Mouse (Mus musculus): ENCODE results near the gene Traf2. TPM values are rescaled to one million over a fixed set of nuclear protein-coding genes. Genes with fewer than 3 reads are reported as not detected.

Traf2 gene
- total RNA-seq, 1 experiment = 9.1 TPM

DNA sequence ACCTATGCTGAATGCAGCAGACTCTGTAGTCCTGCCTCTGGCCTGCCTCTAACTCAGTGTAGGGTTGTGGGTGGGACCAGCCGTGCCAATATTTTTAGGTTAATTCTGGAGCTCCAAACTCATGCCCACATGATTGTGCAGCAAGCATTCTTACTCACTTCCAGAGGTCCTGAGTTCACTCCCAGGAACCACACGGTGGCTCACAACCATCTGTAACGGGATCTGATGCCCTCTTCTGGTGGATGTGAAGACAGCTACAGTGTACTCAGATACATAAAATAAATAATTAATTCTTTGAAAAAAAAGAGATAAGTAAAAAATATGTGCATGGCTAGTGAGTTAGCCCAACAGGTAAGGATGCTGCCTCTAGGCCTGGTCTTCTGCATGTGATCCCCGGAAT lies 50.3 kb downstream of the Traf2 start:
- in situ Hi-C loops (cut with MboI; ENCODE audit: low sequenced_read_pairs in 2 of 2, unreplicated experiment in 2 of 2) = no loop called here

DNA sequence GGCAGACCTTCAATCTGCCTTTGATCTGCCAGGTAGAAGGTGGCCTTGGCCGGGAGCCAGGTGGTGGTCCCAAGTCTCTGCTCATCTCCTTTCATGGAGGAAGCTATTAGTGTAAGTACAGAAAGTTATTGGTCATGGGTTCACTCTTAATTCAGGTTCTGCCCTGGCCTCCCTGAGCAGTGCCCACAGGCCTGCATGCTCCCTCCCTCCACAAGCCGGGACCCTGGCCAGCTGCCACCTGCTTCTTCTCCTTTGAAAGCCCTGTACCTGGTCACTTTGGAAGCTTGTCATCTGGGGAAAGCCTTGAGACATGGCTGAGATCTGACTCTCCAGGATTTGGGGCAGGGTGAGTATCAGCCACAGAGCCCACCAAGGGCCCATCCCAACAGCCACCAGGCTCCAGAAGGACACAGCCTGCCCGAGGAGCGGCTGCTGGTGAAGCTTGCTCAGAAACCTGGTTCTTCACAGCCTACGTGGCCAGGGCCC lies 53.2 kb downstream of the Traf2 start, which contains the start of gene Lcn12:
TSS of gene Lcn12 (minus strand) at position 436 of the 486 bp plus-strand sequence.
- H3K27ac ChIP-seq (ENCODE audit: insufficient read depth, low read depth, low read length, poor library complexity, severe bottlenecking) = no peak within 1 kb of the TSS
- no peak for DNase-seq (ENCODE audit: low read depth, low spot score)
- in situ Hi-C loops (cut with MboI; ENCODE audit: low sequenced_read_pairs in 2 of 2, unreplicated experiment in 2 of 2) = no loop called here

More for the DNA sequence above, 50.3 kb downstream of the Traf2 start:
- H3K36me3 ChIP-seq (ENCODE audit: control insufficient read depth, insufficient read depth, low read length, poor library complexity, severe bottlenecking) = no peaks in the 10 kb centered on the region
- H3K9ac ChIP-seq (ENCODE audit: insufficient read depth, low read depth, low read length, poor library complexity, severe bottlenecking) = no peak overlapping the region
- no peak for DNase-seq (ENCODE audit: low read depth, low spot score)
- no peaks in the 10 kb centered on the region for H3K9me3 ChIP-seq (ENCODE audit: control insufficient read depth, insufficient read depth, low read depth, low read length)
- TF ChIP-seq HCFC1 (IDR thresholded peaks at IDR 0.05; ENCODE audit: borderline replicate concordance, insufficient read depth, low read length) (no peak), CHD2 (IDR thresholded peaks at IDR 0.05; ENCODE audit: low read depth, low read length) (no peak), ZC3H11A (IDR thresholded peaks at IDR 0.05; ENCODE audit: borderline replicate concordance, low read depth, low read length) (no peak), MAFK (IDR thresholded peaks at IDR 0.05; ENCODE audit: insufficient read depth, low read depth, low read length) (no peak), ZNF384 (IDR thresholded peaks at IDR 0.05; ENCODE audit: low read depth, low read length) (no peak)
- no peak overlapping the region for H3K27ac ChIP-seq (ENCODE audit: insufficient read depth, low read depth, low read length, poor library complexity, severe bottlenecking)
- peaks cover 0 to 10% of the 10 kb centered on the region in 2 experiments; a peak in 1 of 4 replicates for H3K4me1 ChIP-seq (ENCODE audit: control insufficient read depth in 2 of 2, insufficient read depth in 2 of 2, low read length in 2 of 2, poor library complexity in 1 of 2)
- no peak overlapping the region for H3K4me3 ChIP-seq (ENCODE audit: insufficient read depth in 1 of 2, low read depth in 1 of 2, low read length in 2 of 2, poor library complexity in 1 of 2, severe bottlenecking in 1 of 2)

DNA sequence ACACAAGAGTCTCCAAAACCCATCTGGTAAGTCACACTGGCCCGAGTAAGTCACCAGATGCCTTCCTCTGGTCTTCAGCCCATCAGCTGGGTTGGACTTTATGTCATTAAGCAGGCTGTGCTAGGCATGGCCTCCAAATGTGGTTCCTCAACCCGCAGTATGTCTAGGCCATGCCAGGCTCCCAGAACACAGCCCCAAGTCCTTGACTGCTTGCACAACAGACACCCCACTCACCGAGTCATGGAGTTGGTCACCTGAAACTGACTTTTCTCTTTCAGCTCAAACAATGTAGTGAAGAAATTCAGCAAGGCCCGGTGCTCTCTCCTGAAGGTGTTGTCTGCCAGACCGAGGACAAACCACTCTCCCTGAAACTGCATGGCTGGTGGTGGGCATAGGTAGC lies 53.8 kb downstream of the Traf2 start:
- Histone ChIP-seq H3K4me1 (ENCODE audit: control insufficient read depth in 2 of 2, insufficient read depth in 2 of 2, low read length in 2 of 2, poor library complexity in 1 of 2) (peaks cover 0 to 3% of the 10 kb centered on the region in 2 experiments; a peak in 1 of 4 replicates), H3K9me3 (ENCODE audit: control insufficient read depth, insufficient read depth, low read depth, low read length) (no peaks in the 10 kb centered on the region), H3K36me3 (ENCODE audit: control insufficient read depth, insufficient read depth, low read length, poor library complexity, severe bottlenecking) (no peaks in the 10 kb centered on the region), H3K9ac (ENCODE audit: insufficient read depth, low read depth, low read length, poor library complexity, severe bottlenecking) (no peak overlapping the region), H3K4me3 (ENCODE audit: insufficient read depth in 1 of 2, low read depth in 1 of 2, low read length in 2 of 2, poor library complexity in 1 of 2, severe bottlenecking in 1 of 2) (no peak overlapping the region), H3K27ac (ENCODE audit: insufficient read depth, low read depth, low read length, poor library complexity, severe bottlenecking) (no peak overlapping the region)
- DNase-seq (ENCODE audit: low read depth, low spot score) = no peak
- no peak for TF ChIP-seq ZNF384 (IDR thresholded peaks at IDR 0.05; ENCODE audit: low read depth, low read length)
- TF ChIP-seq MAFK (IDR thresholded peaks at IDR 0.05; ENCODE audit: insufficient read depth, low read depth, low read length) = no peak
- TF ChIP-seq HCFC1 (IDR thresholded peaks at IDR 0.05; ENCODE audit: borderline replicate concordance, insufficient read depth, low read length) = no peak
- no peak for TF ChIP-seq CHD2 (IDR thresholded peaks at IDR 0.05; ENCODE audit: low read depth, low read length)
- TF ChIP-seq ZC3H11A (IDR thresholded peaks at IDR 0.05; ENCODE audit: borderline replicate concordance, low read depth, low read length) = no peak
- in situ Hi-C loops (cut with MboI; ENCODE audit: low sequenced_read_pairs in 2 of 2, unreplicated experiment in 2 of 2) = no loop called here

More for the DNA sequence above, 53.2 kb downstream of the Traf2 start, which contains the start of gene Lcn12:
- Histone ChIP-seq H3K36me3 (ENCODE audit: control insufficient read depth, insufficient read depth, low read length, poor library complexity, severe bottlenecking) (no peaks in the 10 kb centered on the region), H3K9me3 (ENCODE audit: control insufficient read depth, insufficient read depth, low read depth, low read length) (no peaks in the 10 kb centered on the region), H3K4me1 (ENCODE audit: control insufficient read depth in 2 of 2, insufficient read depth in 2 of 2, low read length in 2 of 2, poor library complexity in 1 of 2) (peaks cover 0 to 7% of the 10 kb centered on the region in 2 experiments; a peak in 1 of 4 replicates), H3K4me3 (ENCODE audit: insufficient read depth in 1 of 2, low read depth in 1 of 2, low read length in 2 of 2, poor library complexity in 1 of 2, severe bottlenecking in 1 of 2) (no peak within 1 kb of the TSS), H3K9ac (ENCODE audit: insufficient read depth, low read depth, low read length, poor library complexity, severe bottlenecking) (no peak within 1 kb of the TSS)
- no peak for TF ChIP-seq MAFK (IDR thresholded peaks at IDR 0.05; ENCODE audit: insufficient read depth, low read depth, low read length)
- TF ChIP-seq ZNF384 (IDR thresholded peaks at IDR 0.05; ENCODE audit: low read depth, low read length) = no peak
- no peak for TF ChIP-seq CHD2 (IDR thresholded peaks at IDR 0.05; ENCODE audit: low read depth, low read length)
- no peak for TF ChIP-seq HCFC1 (IDR thresholded peaks at IDR 0.05; ENCODE audit: borderline replicate concordance, insufficient read depth, low read length)

DNA sequence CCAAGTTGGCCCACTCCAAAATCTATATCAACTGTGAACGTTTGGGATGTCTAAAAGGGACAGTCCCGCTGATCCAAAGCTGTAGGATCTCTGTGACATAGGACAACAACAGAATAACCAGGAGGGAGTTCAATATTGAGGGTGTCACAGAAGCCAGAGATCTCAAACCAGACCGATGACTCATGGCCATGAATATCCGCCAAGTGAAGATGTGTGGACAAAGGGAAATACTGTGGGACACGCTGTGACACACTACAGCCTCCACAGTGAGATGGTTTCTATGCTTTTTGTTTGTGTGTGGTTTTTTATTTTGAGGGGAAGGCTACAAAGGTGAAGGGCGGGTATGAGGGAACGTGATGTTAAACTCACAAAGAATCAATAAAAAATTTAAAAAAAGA lies 58.1 kb downstream of the Traf2 start:
- Histone ChIP-seq H3K9me3 (ENCODE audit: control insufficient read depth, insufficient read depth, low read depth, low read length) (no peaks in the 10 kb centered on the region), H3K27ac (ENCODE audit: insufficient read depth, low read depth, low read length, poor library complexity, severe bottlenecking) (no peak overlapping the region), H3K4me3 (ENCODE audit: insufficient read depth in 1 of 2, low read depth in 1 of 2, low read length in 2 of 2, poor library complexity in 1 of 2, severe bottlenecking in 1 of 2) (no peak overlapping the region), H3K9ac (ENCODE audit: insufficient read depth, low read depth, low read length, poor library complexity, severe bottlenecking) (no peak overlapping the region), H3K36me3 (ENCODE audit: control insufficient read depth, insufficient read depth, low read length, poor library complexity, severe bottlenecking) (no peaks in the 10 kb centered on the region), H3K4me1 (ENCODE audit: control insufficient read depth in 2 of 2, insufficient read depth in 2 of 2, low read length in 2 of 2, poor library complexity in 1 of 2) (no peaks in the 10 kb centered on the region)
- TF ChIP-seq CHD2 (IDR thresholded peaks at IDR 0.05; ENCODE audit: low read depth, low read length) = no peak
- TF ChIP-seq MAFK (IDR thresholded peaks at IDR 0.05; ENCODE audit: insufficient read depth, low read depth, low read length) = no peak
- no peak for TF ChIP-seq HCFC1 (IDR thresholded peaks at IDR 0.05; ENCODE audit: borderline replicate concordance, insufficient read depth, low read length)
- no peak for TF ChIP-seq ZC3H11A (IDR thresholded peaks at IDR 0.05; ENCODE audit: borderline replicate concordance, low read depth, low read length)
- no peak for TF ChIP-seq ZNF384 (IDR thresholded peaks at IDR 0.05; ENCODE audit: low read depth, low read length)
- in situ Hi-C loops (cut with MboI; ENCODE audit: low sequenced_read_pairs in 2 of 2, unreplicated experiment in 2 of 2) = no loop called here
- no peak for DNase-seq (ENCODE audit: low read depth, low spot score)
